Mouse (Mus musculus) stomach, embryonic 15.5 days (tissue): ENCODE data around the gene Pde11a. TPM values are rescaled to one million over a fixed set of nuclear protein-coding genes. Genes with fewer than 3 reads are reported as not detected.

Experiments used
- ATAC-seq: fragments of 200-750 bp; cut with Nextera tagmentation; 2 replicates; pipeline ENCODE4 v1.8.0; 2017; ENCODE audit warnings: low read depth, moderate number of reproducible peaks, moderate TSS enrichment; ENCODE audit not compliant: insufficient read depth, low FRiP score
- H3K27ac ChIP-seq: fragments of 300-500 bp; sonication (generic); 2 replicates; pipeline ENCODE4 v1.5.1; 2015; ENCODE audit warnings: mild to moderate bottlenecking, inconsistent platforms
- H3K27me3 ChIP-seq: fragments of 300-500 bp; sonication (generic); replicated peaks from 2 replicates; pipeline ENCODE4 v1.6.1; 2015; ENCODE audit warnings: inconsistent platforms
- H3K36me3 ChIP-seq: fragments of 300-500 bp; sonication (generic); 2 replicates; pipeline ENCODE4 v1.6.1; 2015; ENCODE audit warnings: inconsistent platforms
- H3K4me1 ChIP-seq: fragments of 300-500 bp; sonication (generic); 2 replicates; pipeline ENCODE4 v1.6.1; 2015; ENCODE audit warnings: inconsistent platforms
- H3K4me2 ChIP-seq: fragments of 300-500 bp; sonication (generic); 2 replicates; pipeline ENCODE4 v1.6.1; 2015; ENCODE audit warnings: mild to moderate bottlenecking, inconsistent platforms
- H3K4me3 ChIP-seq: fragments of 300-500 bp; sonication (generic); replicated peaks from 2 replicates; pipeline ENCODE4 v1.5.1; 2015; ENCODE audit warnings: inconsistent platforms
- H3K9ac ChIP-seq: fragments of 300-500 bp; sonication (generic); 2 replicates; pipeline ENCODE4 v1.6.1; 2015; ENCODE audit warnings: inconsistent platforms
- H3K9me3 ChIP-seq: fragments of 300-500 bp; sonication (generic); 2 replicates; pipeline ENCODE4 v1.6.1; 2016; ENCODE audit warnings: inconsistent platforms
- WGBS: fragments of 180-500 bp; shearing (Covaris S2); methylation state at CpG from one replicate; pipeline ENCODE4 v1.1.7; 2015; 5-methylcytosine and 5-hydroxymethylcytosine counted together
- polyA plus RNA-seq: library from polyadenylated mRNA; unstranded; fragments of >200 nt; fragmentation: Nextera tagmentation; extraction: Ambion mirVana; gene quantifications from 2 replicates; pipeline ENCODE4 v1.2.1, GENCODE M21; 2015

The Pde11a gene
- polyA plus RNA-seq, 1 experiment from 2014 or later = 0.18 TPM

DNA sequence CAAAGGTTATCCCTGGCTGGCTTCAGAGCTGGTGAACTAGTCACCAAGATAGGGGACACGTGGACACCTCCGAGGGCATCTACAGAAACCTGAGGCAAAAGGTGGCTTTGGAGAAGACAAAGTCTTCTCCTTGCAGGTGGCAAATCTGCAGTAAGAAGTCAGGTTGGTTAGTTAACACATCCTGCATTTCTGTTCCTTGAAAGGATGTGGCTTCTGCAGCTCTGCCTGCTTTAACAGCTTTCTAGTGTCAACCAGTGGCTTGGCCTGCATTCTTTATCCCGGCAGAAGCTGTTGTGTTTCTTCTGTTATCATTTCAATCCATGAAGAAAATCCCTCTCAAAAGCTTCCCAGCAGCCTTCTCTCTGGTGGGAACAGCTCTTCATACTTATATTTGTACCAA is 100.1 kb downstream of the Pde11a start:
- H3K9me3 ChIP-seq = no peaks in the 10 kb centered on the region
- no peak overlapping the region for H3K4me2 ChIP-seq
- H3K4me3 ChIP-seq = no peak overlapping the region
- no peaks in the 10 kb centered on the region for H3K36me3 ChIP-seq
- H3K4me1 ChIP-seq = no peaks in the 10 kb centered on the region
- no peak overlapping the region for H3K9ac ChIP-seq
- ATAC-seq = no peak
- 74% methylated on average over 3 of the region's 3 CpGs for WGBS
- H3K27me3 ChIP-seq = no peaks in the 10 kb centered on the region
- no peak overlapping the region for H3K27ac ChIP-seq

DNA sequence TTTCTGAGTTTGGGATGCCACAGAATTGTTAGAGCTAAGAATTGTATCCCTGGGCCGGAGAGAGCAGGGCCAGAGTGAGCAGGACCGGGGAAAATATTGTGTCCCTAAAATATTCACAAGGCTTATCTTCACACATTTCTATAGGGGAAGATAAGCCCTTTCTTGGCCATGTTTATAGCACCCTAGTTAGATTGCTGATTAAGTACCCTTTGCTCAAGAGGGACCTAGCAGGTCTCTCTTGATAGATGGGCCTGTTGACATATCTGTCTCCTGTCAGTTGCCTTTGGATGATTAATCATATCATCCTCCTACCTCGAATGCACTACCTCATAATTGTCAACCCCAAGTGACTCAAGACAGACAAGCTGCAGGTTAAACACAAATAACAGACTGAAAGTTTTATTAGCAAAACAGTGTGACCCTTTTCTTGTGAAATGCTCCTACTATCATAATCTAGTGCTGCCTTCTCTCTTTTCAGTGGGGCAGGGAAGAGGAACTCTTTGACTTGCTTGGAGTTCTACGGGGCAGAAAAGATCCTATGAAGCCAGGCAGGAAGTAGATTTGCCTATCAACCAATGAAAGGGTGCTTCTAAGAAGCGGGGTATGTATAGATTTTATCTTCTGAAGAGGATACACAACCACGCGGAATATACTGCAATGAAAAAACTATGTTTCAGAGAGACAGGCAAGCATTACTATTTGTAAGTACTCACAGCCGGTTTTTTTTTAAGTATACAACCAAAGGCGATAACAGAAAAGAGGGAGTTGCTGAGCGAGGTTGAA is 100.7 kb downstream of the Pde11a start:
- 66% methylated on average over 10 of the region's 10 CpGs for WGBS
- ATAC-seq = no peak
- Histone ChIP-seq H3K27ac (no peak overlapping the region), H3K4me3 (no peak overlapping the region), H3K4me2 (no peak overlapping the region), H3K27me3 (no peaks in the 10 kb centered on the region), H3K9ac (no peak overlapping the region), H3K9me3 (no peaks in the 10 kb centered on the region), H3K4me1 (no peaks in the 10 kb centered on the region), H3K36me3 (no peaks in the 10 kb centered on the region)

- Histone ChIP-seq H3K4me1 (no peaks in the 10 kb centered on the region), H3K4me2 (no peak overlapping the region), H3K27me3 (no peaks in the 10 kb centered on the region), H3K9ac (no peak overlapping the region), H3K36me3 (no peaks in the 10 kb centered on the region), H3K9me3 (no peaks in the 10 kb centered on the region), H3K4me3 (no peak overlapping the region), H3K27ac (no peak overlapping the region)
- 47% methylated on average over 6 of the region's 6 CpGs for WGBS
- ATAC-seq = no peak
These were observed 118.0 kb downstream of the Pde11a start for GRCm38 (mm10) chr2:76220364-76221108.

DNA sequence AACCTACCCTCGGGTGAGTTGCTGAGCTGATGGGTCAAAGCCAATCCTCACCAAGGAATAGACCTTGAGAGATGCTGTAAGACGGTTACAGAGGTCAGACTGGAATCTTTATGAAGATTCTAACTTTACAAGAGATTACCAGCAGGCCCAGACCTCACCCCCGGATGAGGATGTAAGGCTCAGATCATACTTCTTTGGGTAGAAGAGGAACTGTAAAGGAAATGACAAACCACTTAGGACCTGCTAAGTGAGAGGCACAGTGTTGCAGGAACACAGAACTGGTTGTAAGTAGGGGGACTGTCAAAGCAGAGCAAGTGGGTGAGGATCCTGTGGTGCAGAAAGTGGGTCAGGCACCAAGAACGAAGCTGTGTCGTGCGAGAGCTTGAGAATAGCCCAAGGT is 119.0 kb downstream of the Pde11a start:
- no peak for ATAC-seq
- Histone ChIP-seq H3K4me3 (no peak overlapping the region), H3K9me3 (no peaks in the 10 kb centered on the region), H3K36me3 (no peaks in the 10 kb centered on the region), H3K4me2 (no peak overlapping the region), H3K9ac (no peak overlapping the region), H3K4me1 (no peaks in the 10 kb centered on the region), H3K27ac (no peak overlapping the region), H3K27me3 (no peaks in the 10 kb centered on the region)
- 81% methylated on average over 6 of the region's 6 CpGs for WGBS

DNA sequence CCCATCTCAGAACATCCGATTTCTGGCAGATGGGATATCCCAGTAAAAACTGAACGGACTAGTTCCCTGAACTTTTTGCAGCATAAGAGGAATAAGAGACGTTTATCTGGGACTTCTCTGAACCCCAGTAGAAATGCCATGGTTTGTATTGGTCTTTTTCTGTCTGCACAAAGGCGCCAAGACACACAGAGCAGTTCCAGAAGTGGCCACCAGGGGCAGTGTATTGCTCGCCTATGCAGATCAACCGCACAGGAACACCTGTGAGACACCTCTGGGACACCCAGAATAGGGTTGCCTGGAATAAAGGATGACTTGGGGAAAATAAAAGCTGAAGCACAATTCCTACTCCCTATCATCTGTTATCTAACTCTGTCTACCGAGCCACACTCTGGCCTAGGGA is 122.4 kb downstream of the Pde11a start:
- H3K27me3 ChIP-seq = no peaks in the 10 kb centered on the region
- no peaks in the 10 kb centered on the region for H3K4me1 ChIP-seq
- H3K4me3 ChIP-seq = no peak overlapping the region
- no peak for ATAC-seq
- no peaks in the 10 kb centered on the region for H3K9me3 ChIP-seq
- no peak overlapping the region for H3K27ac ChIP-seq
- H3K9ac ChIP-seq = no peak overlapping the region
- 71% methylated on average over 7 of the region's 7 CpGs for WGBS
- no peak overlapping the region for H3K4me2 ChIP-seq
- no peaks in the 10 kb centered on the region for H3K36me3 ChIP-seq

DNA sequence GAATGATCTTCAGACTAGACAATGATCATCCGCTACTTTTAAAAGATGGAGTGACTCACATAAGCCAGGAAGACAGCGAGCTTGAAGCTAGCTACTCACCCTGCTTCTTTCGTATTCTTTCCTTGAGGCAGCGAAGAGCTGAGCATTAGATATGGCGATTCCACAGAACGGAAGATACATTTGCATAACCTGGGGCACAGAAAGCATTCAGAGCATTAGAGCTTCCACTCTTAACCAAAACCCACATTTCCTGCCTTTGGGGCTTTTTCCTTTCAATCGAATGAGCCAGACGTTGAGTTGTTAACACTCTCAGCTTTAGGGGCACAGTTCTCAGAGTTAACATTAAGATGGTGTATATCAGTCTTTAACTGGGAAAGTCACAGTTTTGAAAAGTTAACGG is 123.4 kb downstream of the Pde11a start:
- no peak for ATAC-seq
- 75% methylated on average over 9 of the region's 9 CpGs for WGBS
- H3K4me1 ChIP-seq = no peaks in the 10 kb centered on the region

DNA sequence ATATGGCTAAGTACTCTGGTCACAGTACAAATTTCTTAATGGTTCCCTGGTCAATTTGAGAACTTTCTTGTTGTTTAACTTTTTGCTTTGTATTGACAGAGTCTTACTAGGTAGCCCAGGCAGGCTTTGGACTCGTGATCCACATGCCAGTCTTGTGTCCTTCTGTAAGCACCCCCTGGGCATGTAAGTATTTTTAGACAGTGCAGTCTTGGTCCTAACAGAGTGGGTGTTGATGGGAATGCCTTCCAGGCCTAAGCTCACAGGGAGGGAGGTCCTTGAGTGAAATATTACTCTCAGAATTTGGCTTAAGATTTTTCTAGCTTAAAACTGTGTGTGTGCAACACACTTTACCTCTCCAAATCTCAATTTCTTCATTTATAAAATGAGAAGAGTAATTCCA is 153.4 kb downstream of the Pde11a start:
- no peak for ATAC-seq
- Histone ChIP-seq H3K4me1 (no peaks in the 10 kb centered on the region), H3K4me3 (no peak overlapping the region), H3K27ac (no peak overlapping the region), H3K9ac (no peak overlapping the region), H3K27me3 (no peaks in the 10 kb centered on the region), H3K9me3 (no peaks in the 10 kb centered on the region), H3K36me3 (no peaks in the 10 kb centered on the region), H3K4me2 (no peak overlapping the region)
- WGBS = 35% methylated on average over 1 of the region's 1 CpGs

More for the DNA sequence above, 123.4 kb downstream of the Pde11a start:
- no peak overlapping the region for H3K27ac ChIP-seq
- H3K9me3 ChIP-seq = no peaks in the 10 kb centered on the region
- H3K4me3 ChIP-seq = no peak overlapping the region
- no peaks in the 10 kb centered on the region for H3K36me3 ChIP-seq
- H3K4me2 ChIP-seq = no peak overlapping the region
- no peak overlapping the region for H3K9ac ChIP-seq
- no peaks in the 10 kb centered on the region for H3K27me3 ChIP-seq

DNA sequence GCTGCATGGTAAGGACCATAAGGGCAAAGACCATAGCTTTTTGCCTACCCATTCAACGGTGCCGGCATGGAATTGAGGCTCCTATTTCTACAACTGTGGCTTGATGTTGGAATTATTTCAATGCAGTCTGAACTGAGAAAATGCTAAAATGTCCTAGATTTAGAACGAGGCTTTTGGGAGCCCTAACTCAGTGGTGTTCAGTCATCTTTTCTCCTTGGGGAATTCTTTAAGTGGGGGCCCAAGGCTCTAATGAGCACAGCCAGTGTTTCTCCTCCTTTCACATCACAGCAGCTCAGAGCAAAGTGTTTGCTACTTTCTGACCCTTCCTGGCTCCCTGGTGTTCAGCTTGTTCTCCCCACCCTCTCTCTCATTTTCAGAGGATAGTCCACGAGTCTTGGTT is 175.8 kb downstream of the Pde11a start:
- WGBS = 74% methylated on average over 4 of the region's 4 CpGs
- H3K9ac ChIP-seq = no peak overlapping the region
- H3K4me2 ChIP-seq = no peak overlapping the region
- H3K4me1 ChIP-seq = no peaks in the 10 kb centered on the region
- ATAC-seq = no peak
- no peaks in the 10 kb centered on the region for H3K9me3 ChIP-seq
- H3K27me3 ChIP-seq = no peaks in the 10 kb centered on the region
- no peaks in the 10 kb centered on the region for H3K36me3 ChIP-seq
- H3K27ac ChIP-seq = no peak overlapping the region
- no peak overlapping the region for H3K4me3 ChIP-seq

DNA sequence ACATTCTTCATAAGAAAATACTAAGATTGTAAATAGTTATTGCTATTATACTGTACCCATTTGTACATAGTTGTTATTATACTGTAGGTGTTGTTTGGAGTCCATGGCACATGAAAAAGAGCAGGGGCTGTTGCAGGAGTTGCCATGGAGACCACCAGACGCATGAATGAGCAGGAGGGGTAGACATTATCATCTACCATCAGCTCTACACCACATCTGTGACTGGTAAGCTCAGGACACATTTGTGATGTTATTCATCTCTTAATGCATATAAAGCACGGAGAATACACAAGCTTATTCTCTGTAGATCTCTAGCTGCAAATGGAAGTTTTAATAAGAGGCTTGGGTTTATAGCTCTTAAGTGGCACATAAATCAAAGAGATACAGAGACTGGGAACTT is 179.6 kb downstream of the Pde11a start:
- no peaks in the 10 kb centered on the region for H3K27me3 ChIP-seq
- H3K4me2 ChIP-seq = no peak overlapping the region
- no peak for ATAC-seq
- 56% methylated on average over 2 of the region's 2 CpGs for WGBS
- H3K27ac ChIP-seq = no peak overlapping the region
- H3K4me3 ChIP-seq = no peak overlapping the region
- H3K4me1 ChIP-seq = no peaks in the 10 kb centered on the region
- H3K9ac ChIP-seq = no peak overlapping the region
- no peaks in the 10 kb centered on the region for H3K36me3 ChIP-seq
- H3K9me3 ChIP-seq = no peaks in the 10 kb centered on the region

- H3K27ac ChIP-seq = no peak overlapping the region
- H3K4me3 ChIP-seq = no peak overlapping the region
- H3K9ac ChIP-seq = no peak overlapping the region
- no peak overlapping the region for H3K4me2 ChIP-seq
- H3K36me3 ChIP-seq = no peaks in the 10 kb centered on the region
- H3K4me1 ChIP-seq = no peaks in the 10 kb centered on the region
- no peaks in the 10 kb centered on the region for H3K9me3 ChIP-seq
- WGBS = 71% methylated on average over 10 of the region's 10 CpGs
- ATAC-seq = no peak
- no peaks in the 10 kb centered on the region for H3K27me3 ChIP-seq
These were observed 197.4 kb downstream of the Pde11a start for GRCm38 (mm10) chr2:76141136-76141535.

- Histone ChIP-seq H3K27me3 (no peaks in the 10 kb centered on the region), H3K36me3 (no peaks in the 10 kb centered on the region), H3K9ac (no peak overlapping the region), H3K4me1 (0 out of 2 replicates have a peak, but pooled peaks cover 5% of the 10 kb centered on the region), H3K27ac (no peak overlapping the region), H3K4me2 (no peak overlapping the region), H3K9me3 (no peaks in the 10 kb centered on the region), H3K4me3 (no peak overlapping the region)
- no peak for ATAC-seq
- WGBS = 55% methylated on average over 3 of the region's 3 CpGs
These were observed 205.6 kb downstream of the Pde11a start for GRCm38 (mm10) chr2:76132983-76133382.

- 57% methylated on average over 12 of the region's 12 CpGs for WGBS
- H3K27me3 ChIP-seq = no peaks in the 10 kb centered on the region
- H3K4me1 ChIP-seq = 0 out of 2 replicates have a peak, but pooled peaks cover 5% of the 10 kb centered on the region
- H3K27ac ChIP-seq = no peak overlapping the region
- H3K9me3 ChIP-seq = no peaks in the 10 kb centered on the region
- no peaks in the 10 kb centered on the region for H3K36me3 ChIP-seq
- no peak overlapping the region for H3K4me2 ChIP-seq
- H3K9ac ChIP-seq = no peak overlapping the region
- no peak overlapping the region for H3K4me3 ChIP-seq
- ATAC-seq = no peak
These were observed 208.5 kb downstream of the Pde11a start for GRCm38 (mm10) chr2:76129933-76130627.
